Mouse (Mus musculus) liver, embryonic 14.5 days (tissue): Measurements from ENCODE around the gene Hba-a1.
"Not testable (repeated sequence)": the region's sequence is repeated elsewhere in the genome, so short reads cannot be mapped to it uniquely, and the experiment has no call there.

Experiments
- CTCF ChIP-seq: IDR thresholded peaks from 2 replicates; pipeline ENCODE4 v1.5.1; 2016; ENCODE audit warnings: antibody characterized with exemption, low read depth, control low read depth
- EP300 ChIP-seq: IDR thresholded peaks from 2 replicates; pipeline ENCODE4 v1.6.1; 2016; ENCODE audit warnings: antibody characterized with exemption, low read depth

DNA sequence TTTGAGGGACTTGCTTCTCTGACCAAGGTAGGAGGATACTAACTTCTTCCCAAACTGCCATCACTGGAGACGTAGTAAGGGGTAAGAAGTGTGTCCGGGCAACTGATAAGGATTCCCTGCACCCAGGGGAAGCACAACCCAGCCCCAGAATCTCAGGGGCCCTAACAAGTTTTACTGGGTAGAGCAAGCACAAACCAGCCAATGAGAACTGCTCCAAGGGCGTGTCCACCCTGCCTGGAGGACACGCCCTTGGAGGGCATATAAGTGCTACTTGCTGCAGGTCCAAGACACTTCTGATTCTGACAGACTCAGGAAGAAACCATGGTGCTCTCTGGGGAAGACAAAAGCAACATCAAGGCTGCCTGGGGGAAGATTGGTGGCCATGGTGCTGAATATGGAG is 12.9 kb downstream of the Hba-a1 start, which contains the start of gene Hba-a2:
- TF ChIP-seq EP300, CTCF: not testable (repeated sequence)
